ENCODE assay signal across 8 mouse cellular contexts in the genomic region with DNA sequence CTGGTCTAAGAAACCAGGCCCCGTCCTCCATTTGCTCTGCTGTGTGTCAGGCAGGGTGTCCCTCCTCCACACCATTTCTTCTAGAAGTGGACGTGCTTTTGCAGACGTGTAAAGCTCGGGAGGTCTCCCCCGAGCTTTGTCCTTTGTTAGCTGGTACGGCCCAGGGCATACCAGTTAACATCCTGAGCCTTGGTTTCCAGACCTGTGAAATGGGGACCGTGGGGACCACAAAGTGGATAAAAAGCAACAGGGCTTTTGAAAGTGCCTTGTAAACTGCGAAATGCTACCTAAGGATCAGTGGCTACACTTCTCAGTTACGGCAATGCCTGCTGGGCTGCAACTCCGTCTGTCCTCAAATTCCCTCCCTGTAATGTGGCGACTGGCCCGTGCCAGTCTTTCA. TPM values are rescaled to one million over a fixed set of nuclear protein-coding genes. Genes with fewer than 3 reads are reported as not detected.
DNase-seq lines count a peak whose midpoint lies in the region; ATAC-seq lines count a peak whose summit lies in the region.

No protein-coding gene starts in this region.

- no peaks in the 10 kb centered on the region; the same call in 1 of the 2 replicates for H3K36me3 ChIP-seq in lung, embryonic 15.5 days
- H3K36me3 ChIP-seq in forebrain, embryonic 12.5 days (replicated peaks): no peaks in the 10 kb centered on the region
- H3K36me3 ChIP-seq in limb, embryonic 11.5 days (ENCODE audit: control insufficient read depth, insufficient read depth, low read length): no peaks in the 10 kb centered on the region

- H3K9ac ChIP-seq in lung, embryonic 15.5 days: peak overlapping the region; percentile 87
- peak overlapping the region; percentile 88 for H3K9ac ChIP-seq in forebrain, embryonic 12.5 days
- peak overlapping the region; percentile 96 for H3K9ac ChIP-seq in limb, embryonic 11.5 days (ENCODE audit: low read length)

- ATAC-seq in lung, embryonic 15.5 days (ENCODE audit: borderline replicate concordance, extremely low read depth, low FRiP score, low TSS enrichment): no peak
- no peak for ATAC-seq in forebrain, embryonic 12.5 days (ENCODE audit: low FRiP score)
- no peak for ATAC-seq in limb, embryonic 11.5 days (ENCODE audit: insufficient number of reproducible peaks, low FRiP score, low TSS enrichment, low read depth)

- 9% methylated on average over 12 of the region's 12 CpGs for WGBS in lung, embryonic 15.5 days
- 6% methylated on average over 12 of the region's 12 CpGs for WGBS in forebrain, embryonic 12.5 days
- WGBS in limb, embryonic 11.5 days: 5% methylated on average over 12 of the region's 12 CpGs

- H3K4me2 ChIP-seq in lung, embryonic 15.5 days: peak overlapping the region; percentile 59
- H3K4me2 ChIP-seq in forebrain, embryonic 12.5 days: peak overlapping the region; percentile 55
- H3K4me2 ChIP-seq in limb, embryonic 11.5 days (ENCODE audit: low read depth, severe bottlenecking): peak overlapping the region; percentile 67

- peaks cover 17% of the 10 kb centered on the region; the same call in 1 of the 2 replicates for H3K4me1 ChIP-seq in lung, embryonic 15.5 days
- peaks cover 13% of the 10 kb centered on the region for H3K4me1 ChIP-seq in forebrain, embryonic 12.5 days
- 0 out of 2 replicates have a peak, but pooled peaks cover 2% of the 10 kb centered on the region for H3K4me1 ChIP-seq in limb, embryonic 11.5 days (ENCODE audit: control insufficient read depth, insufficient read depth, low read length)

- no peak for DNase-seq in lung, postnatal 36 days
- peak; percentile 58 for DNase-seq in limb, embryonic 11.5 days (ENCODE audit: low spot score)
- DNase-seq in retina, postnatal 1 day: peak; percentile 30
- no peak for DNase-seq in spleen, adult 18-20 months
- no peak for DNase-seq in cerebellum, adult 11 months
- no peak for DNase-seq in lung, postnatal 14 days

- peak overlapping the region; percentile 64 for H3K4me3 ChIP-seq in lung, embryonic 15.5 days
- peak overlapping the region; percentile 66 for H3K4me3 ChIP-seq in forebrain, embryonic 12.5 days (replicated peaks)
- H3K4me3 ChIP-seq in limb, embryonic 11.5 days (ENCODE audit: low read depth, low read length): peak overlapping the region; percentile 63

- H3K27ac ChIP-seq in lung, embryonic 15.5 days: peak overlapping the region; percentile 90
- peak overlapping the region; percentile 63; the same call in 1 of the 2 replicates for H3K27ac ChIP-seq in forebrain, embryonic 12.5 days
- H3K27ac ChIP-seq in limb, embryonic 11.5 days (replicated peaks; ENCODE audit: low read depth, low read length): no peak overlapping the region; the same call in 1 of the 2 replicates

- peaks cover 89% of the 10 kb centered on the region for H3K27me3 ChIP-seq in lung, embryonic 15.5 days
- H3K27me3 ChIP-seq in forebrain, embryonic 12.5 days: peaks cover 89% of the 10 kb centered on the region
- H3K27me3 ChIP-seq in limb, embryonic 11.5 days (ENCODE audit: control insufficient read depth, insufficient read depth, low read length): peaks cover 64% of the 10 kb centered on the region

- H3K9me3 ChIP-seq in lung, embryonic 15.5 days: no peaks in the 10 kb centered on the region
- H3K9me3 ChIP-seq in forebrain, embryonic 12.5 days: no peaks in the 10 kb centered on the region
- H3K9me3 ChIP-seq in limb, embryonic 11.5 days (ENCODE audit: control insufficient read depth, low read length): no peaks in the 10 kb centered on the region

RNA-seq across cellular contexts. Expression of gene Grb10, which starts 3.2 kb away (rescaled TPM):
- 600 and 609 TPM in 2 replicates for polyA plus RNA-seq in lung, embryonic 15.5 days (2015; fragmentation: Nextera tagmentation; extraction: Ambion mirVana)
- polyA plus RNA-seq in forebrain, embryonic 12.5 days (2016; fragmentation: Nextera tagmentation; extraction: Ambion mirVana): 345 and 376 TPM in 2 replicates
- polyA plus RNA-seq in limb, embryonic 11.5 days (2014; fragmentation: Nextera tagmentation; extraction: Ambion mirVana): 234 and 283 TPM in 2 replicates

Comparison
In these comparisons a context has a peak if more than half of its experiments do, and no peak if none do; other contexts are left out.
1. DNase-seq: peak in limb, embryonic 11.5 days (single experiment) and retina, postnatal 1 day (single experiment); none in lung, postnatal 36 days (single experiment), spleen, adult 18-20 months (0 of 2), cerebellum, adult 11 months (single experiment) and lung, postnatal 14 days (single experiment).
2. Peak in every context shown above with its lines, with median percentiles within 50 percentile points of each other: H3K4me2 ChIP-seq, H3K4me3 ChIP-seq and H3K9ac ChIP-seq.